In genomic region chr1:190374270-190374669, GRCm38 (mm10) we compare ENCODE assay signal across 8 mouse cellular contexts.
DNase-seq lines count a peak whose midpoint lies in the region; ATAC-seq and TF ChIP-seq lines count a peak whose summit lies in the region.
"Had no signal": no experiment of that assay in that cellular context is flagged by ENCODE, and none has a peak within 500 bp of the region (broad histone marks: within the 10 kb centered on the region; RNA-seq: fewer than 3 reads in every experiment).

No protein-coding gene starts in this region.

- TF ChIP-seq EP300 in lung, postnatal 0 days (IDR thresholded peaks at IDR 0.05): no peak
- no peak for TF ChIP-seq EP300 in heart, adult 2 months (IDR thresholded peaks at IDR 0.05; ENCODE audit: insufficient read depth, low read depth, low read length)

- H3K9me3 ChIP-seq in lung, embryonic 14.5 days (ENCODE audit: low read depth, low read length): no peaks in the 10 kb centered on the region
- H3K9me3 ChIP-seq in lung, postnatal 0 days (ENCODE audit: low read length): no peaks in the 10 kb centered on the region
- H3K9me3 ChIP-seq in intestine, embryonic 14.5 days (ENCODE audit: control insufficient read depth, low read length): no peaks in the 10 kb centered on the region

- peak; percentile 52 for DNase-seq in lung, embryonic 14.5 days
- no peak for DNase-seq in lung, postnatal 0 days (ENCODE audit: low spot score)
- DNase-seq in intestine, embryonic 14.5 days (ENCODE audit: low spot score): peak; percentile 67
- peak; percentile 81 for DNase-seq in kidney, postnatal 10 days
- DNase-seq in ovary, postnatal 36 days (ENCODE audit: low spot score): peak; percentile 57
- no peak for DNase-seq in heart, adult 2 months
- no peak for DNase-seq in cerebellum, adult 8-10 months
- DNase-seq: thymus, postnatal 25 days had no signal

- H3K79me2 ChIP-seq in heart, adult 2 months (replicated peaks; ENCODE audit: control insufficient read depth, insufficient read depth, low read length): no peaks in the 10 kb centered on the region

- H3K4me2 ChIP-seq in lung, embryonic 14.5 days: no peak overlapping the region
- no peak overlapping the region for H3K4me2 ChIP-seq in lung, postnatal 0 days (replicated peaks; ENCODE audit: low read depth, low read length)
- no peak overlapping the region for H3K4me2 ChIP-seq in intestine, embryonic 14.5 days (ENCODE audit: low read length)

- intact Hi-C loops in heart, adult 2 months (cut with DNase I): no loop called here

- H3K27me3 ChIP-seq in lung, embryonic 14.5 days (ENCODE audit: insufficient read depth, low read length): peaks cover 5% of the 10 kb centered on the region; the same call in 1 of the 2 replicates
- H3K27me3 ChIP-seq in lung, postnatal 0 days (replicated peaks; ENCODE audit: insufficient read depth, low read length): no peaks in the 10 kb centered on the region
- H3K27me3 ChIP-seq in intestine, embryonic 14.5 days (replicated peaks; ENCODE audit: control insufficient read depth, insufficient read depth, low read length): no peaks in the 10 kb centered on the region
- H3K27me3 ChIP-seq in heart, adult 2 months (ENCODE audit: control insufficient read depth, insufficient read depth, low read length): no peaks in the 10 kb centered on the region

- no peaks in the 10 kb centered on the region for H3K36me3 ChIP-seq in lung, embryonic 14.5 days (ENCODE audit: insufficient read depth)
- no peaks in the 10 kb centered on the region for H3K36me3 ChIP-seq in lung, postnatal 0 days (ENCODE audit: insufficient read depth, low read length)
- H3K36me3 ChIP-seq in intestine, embryonic 14.5 days (ENCODE audit: control insufficient read depth, insufficient read depth, low read length): no peaks in the 10 kb centered on the region
- no peaks in the 10 kb centered on the region for H3K36me3 ChIP-seq in heart, adult 2 months (ENCODE audit: control insufficient read depth, insufficient read depth, low read length)

- H3K9ac ChIP-seq in lung, embryonic 14.5 days: no peak overlapping the region
- no peak overlapping the region for H3K9ac ChIP-seq in lung, postnatal 0 days (replicated peaks; ENCODE audit: low read depth)
- no peak overlapping the region for H3K9ac ChIP-seq in intestine, embryonic 14.5 days (ENCODE audit: low read length)
- H3K9ac ChIP-seq in heart, adult 2 months (ENCODE audit: low read depth, low read length): no peak overlapping the region

- 39% methylated on average over 3 of the region's 3 CpGs for WGBS in lung, embryonic 14.5 days
- WGBS in lung, postnatal 0 days: 38% methylated on average over 3 of the region's 3 CpGs
- WGBS in intestine, embryonic 14.5 days: 65% methylated on average over 3 of the region's 3 CpGs
- WGBS in heart, adult 2 months: 42% methylated on average over 3 of the region's 3 CpGs

- TF ChIP-seq CTCF in lung, embryonic 14.5 days (IDR thresholded peaks at IDR 0.05; ENCODE audit: low read depth): no peak
- no peak for TF ChIP-seq CTCF in lung, postnatal 0 days (IDR thresholded peaks at IDR 0.05)
- TF ChIP-seq CTCF in heart, adult 2 months (IDR thresholded peaks at IDR 0.05): no peak

- ATAC-seq in lung, embryonic 14.5 days (ENCODE audit: insufficient read depth): no peak
- ATAC-seq in lung, postnatal 0 days: no peak
- no peak for ATAC-seq in intestine, embryonic 14.5 days (replicated peaks; ENCODE audit: low FRiP score, low TSS enrichment, low read depth)

- TF ChIP-seq POLR2A in heart, adult 2 months (IDR thresholded peaks at IDR 0.05; ENCODE audit: insufficient read depth, low read depth, low read length): no peak

- no peak overlapping the region for H3K4me3 ChIP-seq in lung, embryonic 14.5 days (ENCODE audit: low read depth, low read length)
- no peak overlapping the region for H3K4me3 ChIP-seq in lung, postnatal 0 days (ENCODE audit: low read depth, low read length)
- H3K4me3 ChIP-seq in intestine, embryonic 14.5 days (ENCODE audit: low read depth, low read length): no peak overlapping the region
- no peak overlapping the region for H3K4me3 ChIP-seq in heart, adult 2 months

- no peak overlapping the region for H3K27ac ChIP-seq in lung, embryonic 14.5 days (ENCODE audit: low read depth)
- H3K27ac ChIP-seq in lung, postnatal 0 days (ENCODE audit: low read length): no peak overlapping the region
- H3K27ac ChIP-seq in intestine, embryonic 14.5 days (ENCODE audit: low read depth): no peak overlapping the region
- H3K27ac ChIP-seq in heart, adult 2 months: no peak overlapping the region

- H3K4me1 ChIP-seq in lung, embryonic 14.5 days (ENCODE audit: insufficient read depth): no peaks in the 10 kb centered on the region
- no peaks in the 10 kb centered on the region for H3K4me1 ChIP-seq in lung, postnatal 0 days (ENCODE audit: insufficient read depth, low read depth, low read length)
- H3K4me1 ChIP-seq in intestine, embryonic 14.5 days (replicated peaks; ENCODE audit: control insufficient read depth, insufficient read depth, low read length): no peaks in the 10 kb centered on the region
- H3K4me1 ChIP-seq in heart, adult 2 months (ENCODE audit: control insufficient read depth, insufficient read depth, low read length): no peaks in the 10 kb centered on the region

Comparison
In these comparisons a context has a peak if more than half of its experiments do, and no peak if none do; other contexts are left out.
1. DNase-seq: peak in lung, embryonic 14.5 days (single experiment), intestine, embryonic 14.5 days (single experiment), kidney, postnatal 10 days (single experiment) and ovary, postnatal 36 days (single experiment); none in lung, postnatal 0 days (single experiment), heart, adult 2 months (0 of 2) and cerebellum, adult 8-10 months (single experiment).